Mouse (Mus musculus) spleen, adult 2 months (tissue): ENCODE measurements around the gene Atg5.
"Not testable (repeated sequence)": the region's sequence is repeated elsewhere in the genome, so short reads cannot be mapped to it uniquely, and the experiment has no call there.

Experiments used
- CTCF ChIP-seq: fragments of 200-500 bp; IDR thresholded peaks from 2 replicates; pipeline ENCODE4 v1.5.1; 2011; ENCODE audit warnings: mild to moderate bottlenecking, inconsistent platforms; ENCODE audit not compliant: insufficient read depth, insufficient read length, insufficient replicate concordance; ENCODE audit errors: extremely low read depth
- POLR2A ChIP-seq: fragments of 200-500 bp; IDR thresholded peaks from 2 replicates; pipeline ENCODE4 v1.6.1; 2011; ENCODE audit warnings: low read depth, low read length, inconsistent platforms

GRCm38 (mm10) chr10:44332656-44333055 lies 64.5 kb downstream of the Atg5 start:
- not testable (repeated sequence) for TF ChIP-seq CTCF, POLR2A
